Mouse (Mus musculus) C2C12 (cell line): ENCODE measurements at regions not wholly inside any gene's neighbourhood (a gene's known extent, or its start where the extent isn't known, plus 50 kb on each side); places are given as distances from the start of the nearest gene placed in this dataset.

ENCODE experiments used
- H3K27me3 ChIP-seq: one replicate; pipeline ENCODE4 v1.6.1; 2011; ENCODE audit not compliant: control insufficient read depth, insufficient read depth, insufficient read length
- H3K36me3 ChIP-seq: one replicate; pipeline ENCODE4 v1.6.1; 2011; ENCODE audit not compliant: control insufficient read depth, insufficient read depth
- H3K4me3 ChIP-seq: one replicate; pipeline ENCODE4 v1.5.1; 2011; ENCODE audit warnings: mild to moderate bottlenecking, control low read depth; ENCODE audit not compliant: poor library complexity, insufficient read depth, severe bottlenecking
- H3K79me2 ChIP-seq: one replicate; pipeline ENCODE4 v1.6.1; 2011; ENCODE audit not compliant: control insufficient read depth, insufficient read depth
- H3K79me3 ChIP-seq: one replicate; pipeline ENCODE4 v1.6.1; 2011; ENCODE audit warnings: low read depth, control low read depth
- H3ac ChIP-seq: one replicate; pipeline ENCODE3; 2011; ENCODE audit warnings: low read depth; ENCODE audit not compliant: control insufficient read depth, insufficient read length
- CEBPB ChIP-seq: IDR thresholded peaks from one replicate; pipeline ENCODE4 v1.6.1; 2011; ENCODE audit warnings: low read depth, mild to moderate bottlenecking, control low read depth, moderate library complexity
- CTCF ChIP-seq: IDR thresholded peaks from one replicate; pipeline ENCODE4 v1.5.1; 2011; ENCODE audit not compliant: control insufficient read depth, insufficient read depth, insufficient read length
- FOSL1 ChIP-seq: IDR thresholded peaks from one replicate; pipeline ENCODE4 v1.8.0; 2011; ENCODE audit warnings: mild to moderate bottlenecking, low read length; ENCODE audit not compliant: poor library complexity, insufficient read depth, severe bottlenecking
- MAX ChIP-seq: IDR thresholded peaks from one replicate; pipeline ENCODE4 v1.6.1; 2011; ENCODE audit warnings: mild to moderate bottlenecking, control low read depth
- MYOD1 ChIP-seq: IDR thresholded peaks from one replicate; pipeline ENCODE4 v1.6.1; 2011; ENCODE audit warnings: low read depth; ENCODE audit not compliant: control insufficient read depth, insufficient read length
- MYOG ChIP-seq: IDR thresholded peaks from one replicate; pipeline ENCODE4 v1.6.1; 2011; ENCODE audit not compliant: control insufficient read depth, insufficient read length; ENCODE audit errors: extremely low read depth
- USF1 ChIP-seq: IDR thresholded peaks from one replicate; pipeline ENCODE4 v1.6.1; 2011; ENCODE audit warnings: low read depth, mild to moderate bottlenecking, control low read depth, moderate library complexity

- Histone ChIP-seq H3ac (no peak overlapping the region), H3K27me3 (no peaks in the 10 kb centered on the region), H3K79me3 (no peaks in the 10 kb centered on the region), H3K4me3 (no peak overlapping the region), H3K79me2 (no peaks in the 10 kb centered on the region), H3K36me3 (no peaks in the 10 kb centered on the region)
- no peak for TF ChIP-seq MYOD1
- no peak for TF ChIP-seq CTCF
- peak; percentile 54 for TF ChIP-seq FOSL1
Observed at GRCm38 (mm10) chr14:80657408-80657807, 673.5 kb downstream of the Olfm4 start.

GRCm38 (mm10) chr14:80682876-80683275 is 699.0 kb downstream of the Olfm4 start:
- Histone ChIP-seq H3K79me3 (no peaks in the 10 kb centered on the region), H3K27me3 (no peaks in the 10 kb centered on the region), H3K79me2 (no peaks in the 10 kb centered on the region), H3K36me3 (no peaks in the 10 kb centered on the region), H3ac (no peak overlapping the region), H3K4me3 (no peak overlapping the region)
- TF ChIP-seq CEBPB (no peak), MYOD1 (no peak), CTCF (no peak), USF1 (no peak), MYOG (no peak), MAX (no peak), FOSL1 (no peak)

GRCm38 (mm10) chr14:80683282-80683681 is 699.4 kb downstream of the Olfm4 start:
- TF ChIP-seq USF1 (no peak), CEBPB (no peak), MYOD1 (no peak), FOSL1 (no peak), MAX (no peak), MYOG (no peak), CTCF (no peak)
- Histone ChIP-seq H3K79me2 (no peaks in the 10 kb centered on the region), H3K27me3 (no peaks in the 10 kb centered on the region), H3K4me3 (no peak overlapping the region), H3K36me3 (no peaks in the 10 kb centered on the region), H3K79me3 (no peaks in the 10 kb centered on the region), H3ac (no peak overlapping the region)

GRCm38 (mm10) chr14:80683703-80684102 is 699.8 kb downstream of the Olfm4 start:
- Histone ChIP-seq H3K27me3 (no peaks in the 10 kb centered on the region), H3K79me3 (no peaks in the 10 kb centered on the region), H3K36me3 (no peaks in the 10 kb centered on the region), H3ac (no peak overlapping the region), H3K79me2 (no peaks in the 10 kb centered on the region), H3K4me3 (no peak overlapping the region)
- TF ChIP-seq CEBPB (no peak), MYOG (no peak), FOSL1 (no peak), CTCF (no peak), MYOD1 (no peak), MAX (no peak), USF1 (no peak)

GRCm38 (mm10) chr14:80690476-80690875 is 706.6 kb downstream of the Olfm4 start:
- Histone ChIP-seq H3K79me2 (no peaks in the 10 kb centered on the region), H3ac (no peak overlapping the region), H3K4me3 (no peak overlapping the region), H3K27me3 (no peaks in the 10 kb centered on the region), H3K79me3 (no peaks in the 10 kb centered on the region), H3K36me3 (no peaks in the 10 kb centered on the region)
- TF ChIP-seq MYOD1 (no peak), MAX (no peak), FOSL1 (no peak), CEBPB (no peak), MYOG (no peak), CTCF (no peak), USF1 (no peak)

GRCm38 (mm10) chr14:80722766-80723531 is 739.1 kb downstream of the Olfm4 start:
- no peaks in the 10 kb centered on the region for H3K36me3 ChIP-seq
- TF ChIP-seq CEBPB (no peak), MAX (no peak), MYOG (no peak), USF1 (no peak), CTCF (no peak), FOSL1 (no peak), MYOD1 (no peak)
- H3K79me2 ChIP-seq, result no peaks in the 10 kb centered on the region
- H3K27me3 ChIP-seq, result no peaks in the 10 kb centered on the region
- H3K79me3 ChIP-seq, result no peaks in the 10 kb centered on the region
- H3K4me3 ChIP-seq, result no peak overlapping the region
- no peak overlapping the region for H3ac ChIP-seq
